Mouse (Mus musculus) embryonic facial prominence, embryonic 12.5 days (tissue): ENCODE data around the gene Pck1. TPM values are rescaled to one million over a fixed set of nuclear protein-coding genes. Genes with fewer than 3 reads are reported as not detected.

ENCODE experiments used
- ATAC-seq: fragments of 200-750 bp; cut with Nextera tagmentation; 2 replicates; pipeline ENCODE4 v1.8.0; 2017; ENCODE audit not compliant: insufficient number of reproducible peaks, insufficient read depth, low FRiP score, low TSS enrichment
- H3K27ac ChIP-seq: fragments of 300-500 bp; sonication (generic); 2 replicates; pipeline ENCODE4 v1.5.1; 2016; ENCODE audit warnings: mild to moderate bottlenecking
- H3K27me3 ChIP-seq: fragments of 300-500 bp; sonication (generic); 2 replicates; pipeline ENCODE4 v1.6.1; 2016; ENCODE audit warnings: mild to moderate bottlenecking, moderate library complexity
- H3K36me3 ChIP-seq: fragments of 300-500 bp; sonication (generic); 2 replicates; pipeline ENCODE4 v1.6.1; 2016; ENCODE audit warnings: mild to moderate bottlenecking
- H3K4me1 ChIP-seq: fragments of 300-500 bp; sonication (generic); 2 replicates; pipeline ENCODE4 v1.6.1; 2016
- H3K4me2 ChIP-seq: fragments of 300-500 bp; sonication (generic); replicated peaks from 2 replicates; pipeline ENCODE4 v1.6.1; 2016; ENCODE audit warnings: mild to moderate bottlenecking, moderate library complexity
- H3K4me3 ChIP-seq: fragments of 300-500 bp; sonication (generic); 2 replicates; pipeline ENCODE4 v1.5.1; 2016; ENCODE audit warnings: mild to moderate bottlenecking
- H3K9ac ChIP-seq: fragments of 300-500 bp; sonication (generic); 2 replicates; pipeline ENCODE4 v1.6.1; 2016; ENCODE audit warnings: mild to moderate bottlenecking, moderate library complexity
- H3K9me3 ChIP-seq: fragments of 300-500 bp; sonication (generic); 2 replicates; pipeline ENCODE4 v1.6.1; 2016; ENCODE audit warnings: mild to moderate bottlenecking, moderate library complexity
- WGBS: fragments of 180-500 bp; shearing (Covaris S2); methylation state at CpG from one replicate; pipeline ENCODE4 v1.1.7; 2016; 5-methylcytosine and 5-hydroxymethylcytosine counted together
- polyA plus RNA-seq: library from polyadenylated mRNA; unstranded; fragments of >200 nt; fragmentation: Nextera tagmentation; extraction: Ambion mirVana; gene quantifications from 2 replicates; pipeline ENCODE4 v1.2.1, GENCODE M21; 2016

Pck1 gene
- polyA plus RNA-seq, 1 experiment from 2014 or later = not detected

GRCm38 (mm10) chr2:173153266-173153665 is 418 bp downstream of the Pck1 start:
- Histone ChIP-seq H3K9me3 (no peaks in the 10 kb centered on the region), H3K4me3 (no peak overlapping the region), H3K9ac (no peak overlapping the region), H3K4me1 (no peaks in the 10 kb centered on the region), H3K27me3 (no peaks in the 10 kb centered on the region), H3K36me3 (no peaks in the 10 kb centered on the region), H3K4me2 (no peak overlapping the region), H3K27ac (no peak overlapping the region)
- ATAC-seq = no peak
- 88% methylated on average over 10 of the region's 10 CpGs for WGBS

- no peak overlapping the region for H3K4me2 ChIP-seq
- ATAC-seq = no peak
- no peak overlapping the region for H3K9ac ChIP-seq
- no peak overlapping the region for H3K4me3 ChIP-seq
- no peaks in the 10 kb centered on the region for H3K4me1 ChIP-seq
- H3K27me3 ChIP-seq = no peaks in the 10 kb centered on the region
- no peaks in the 10 kb centered on the region for H3K9me3 ChIP-seq
- H3K36me3 ChIP-seq = no peaks in the 10 kb centered on the region
- WGBS = 93% methylated on average over 13 of the region's 13 CpGs
- no peak overlapping the region for H3K27ac ChIP-seq
These were observed 1.7 kb downstream of the Pck1 start for GRCm38 (mm10) chr2:173154513-173154912.

GRCm38 (mm10) chr2:173154962-173155361 is 2.1 kb downstream of the Pck1 start:
- Histone ChIP-seq H3K9ac (no peak overlapping the region), H3K4me3 (no peak overlapping the region), H3K4me1 (no peaks in the 10 kb centered on the region), H3K27me3 (no peaks in the 10 kb centered on the region), H3K9me3 (no peaks in the 10 kb centered on the region), H3K4me2 (no peak overlapping the region), H3K27ac (no peak overlapping the region), H3K36me3 (no peaks in the 10 kb centered on the region)
- no peak for ATAC-seq
- WGBS = 88% methylated on average over 14 of the region's 14 CpGs

GRCm38 (mm10) chr2:173155907-173156306 is 3.1 kb downstream of the Pck1 start:
- H3K4me3 ChIP-seq = no peak overlapping the region
- no peaks in the 10 kb centered on the region for H3K27me3 ChIP-seq
- H3K27ac ChIP-seq = no peak overlapping the region
- no peaks in the 10 kb centered on the region for H3K9me3 ChIP-seq
- 94% methylated on average over 10 of the region's 10 CpGs for WGBS
- H3K4me2 ChIP-seq = no peak overlapping the region
- H3K9ac ChIP-seq = no peak overlapping the region
- H3K4me1 ChIP-seq = no peaks in the 10 kb centered on the region
- no peak for ATAC-seq
- no peaks in the 10 kb centered on the region for H3K36me3 ChIP-seq

GRCm38 (mm10) chr2:173156923-173157322 is 4.1 kb downstream of the Pck1 start:
- no peak for ATAC-seq
- WGBS = 83% methylated on average over 13 of the region's 13 CpGs
- no peak overlapping the region for H3K4me3 ChIP-seq
- H3K27me3 ChIP-seq = no peaks in the 10 kb centered on the region
- no peaks in the 10 kb centered on the region for H3K9me3 ChIP-seq
- H3K27ac ChIP-seq = no peak overlapping the region
- H3K36me3 ChIP-seq = no peaks in the 10 kb centered on the region
- H3K9ac ChIP-seq = no peak overlapping the region
- no peaks in the 10 kb centered on the region for H3K4me1 ChIP-seq
- H3K4me2 ChIP-seq = no peak overlapping the region

- Histone ChIP-seq H3K36me3 (no peaks in the 10 kb centered on the region), H3K9ac (no peak overlapping the region), H3K9me3 (no peaks in the 10 kb centered on the region), H3K4me3 (no peak overlapping the region), H3K27me3 (no peaks in the 10 kb centered on the region), H3K27ac (no peak overlapping the region), H3K4me1 (no peaks in the 10 kb centered on the region), H3K4me2 (no peak overlapping the region)
- 48% methylated on average over 4 of the region's 4 CpGs for WGBS
- no peak for ATAC-seq
These were observed 4.5 kb downstream of the Pck1 start for GRCm38 (mm10) chr2:173157376-173157775.

GRCm38 (mm10) chr2:173157871-173158270 is 5.0 kb downstream of the Pck1 start:
- 91% methylated on average over 4 of the region's 4 CpGs for WGBS
- ATAC-seq = no peak
- H3K4me3 ChIP-seq = no peak overlapping the region

GRCm38 (mm10) chr2:173158390-173159055 is 5.7 kb downstream of the Pck1 start:
- no peak for ATAC-seq
- no peaks in the 10 kb centered on the region for H3K9me3 ChIP-seq
- H3K9ac ChIP-seq = no peak overlapping the region
- no peaks in the 10 kb centered on the region for H3K36me3 ChIP-seq
- no peak overlapping the region for H3K27ac ChIP-seq
- H3K4me3 ChIP-seq = no peak overlapping the region
- H3K4me2 ChIP-seq = no peak overlapping the region
- 87% methylated on average over 19 of the region's 19 CpGs for WGBS
- no peaks in the 10 kb centered on the region for H3K27me3 ChIP-seq
- H3K4me1 ChIP-seq = no peaks in the 10 kb centered on the region

More at GRCm38 (mm10) chr2:173157871-173158270, 5.0 kb downstream of the Pck1 start:
- Histone ChIP-seq H3K27ac (no peak overlapping the region), H3K27me3 (no peaks in the 10 kb centered on the region), H3K9ac (no peak overlapping the region), H3K9me3 (no peaks in the 10 kb centered on the region), H3K4me1 (no peaks in the 10 kb centered on the region), H3K4me2 (no peak overlapping the region), H3K36me3 (no peaks in the 10 kb centered on the region)

- H3K36me3 ChIP-seq = no peaks in the 10 kb centered on the region
- no peaks in the 10 kb centered on the region for H3K4me1 ChIP-seq
- H3K9me3 ChIP-seq = no peaks in the 10 kb centered on the region
- H3K4me2 ChIP-seq = no peak overlapping the region
- H3K27me3 ChIP-seq = no peaks in the 10 kb centered on the region
- no peak overlapping the region for H3K4me3 ChIP-seq
- 56% methylated on average over 24 of the region's 24 CpGs for WGBS
- peak; percentile 76 for ATAC-seq
- H3K9ac ChIP-seq = no peak overlapping the region
- H3K27ac ChIP-seq = peak overlapping the region; percentile 70; the same call in 1 of the 2 replicates
These were observed 6.8 kb downstream of the Pck1 start for GRCm38 (mm10) chr2:173159354-173160311.

GRCm38 (mm10) chr2:173163380-173163779 is 10.5 kb downstream of the Pck1 start:
- H3K4me3 ChIP-seq = no peak overlapping the region
- H3K27me3 ChIP-seq = no peaks in the 10 kb centered on the region
- WGBS = 86% methylated on average over 8 of the region's 8 CpGs

GRCm38 (mm10) chr2:173164358-173164757 is 11.5 kb downstream of the Pck1 start:
- Histone ChIP-seq H3K9ac (no peak overlapping the region), H3K4me1 (no peaks in the 10 kb centered on the region), H3K36me3 (no peaks in the 10 kb centered on the region), H3K4me3 (no peak overlapping the region), H3K27ac (no peak overlapping the region), H3K9me3 (no peaks in the 10 kb centered on the region), H3K4me2 (no peak overlapping the region), H3K27me3 (no peaks in the 10 kb centered on the region; the same call in 1 of the 2 replicates)
- no peak for ATAC-seq
- WGBS = 47% methylated on average over 2 of the region's 2 CpGs

More at GRCm38 (mm10) chr2:173163380-173163779, 10.5 kb downstream of the Pck1 start:
- Histone ChIP-seq H3K4me2 (no peak overlapping the region), H3K4me1 (no peaks in the 10 kb centered on the region), H3K36me3 (no peaks in the 10 kb centered on the region), H3K9ac (no peak overlapping the region), H3K9me3 (no peaks in the 10 kb centered on the region), H3K27ac (no peak overlapping the region)
- ATAC-seq = no peak

- H3K4me2 ChIP-seq = no peak overlapping the region
- no peaks in the 10 kb centered on the region; the same call in 1 of the 2 replicates for H3K27me3 ChIP-seq
- H3K9ac ChIP-seq = no peak overlapping the region
- no peaks in the 10 kb centered on the region for H3K4me1 ChIP-seq
- H3K9me3 ChIP-seq = no peaks in the 10 kb centered on the region
- H3K4me3 ChIP-seq = no peak overlapping the region
- no peaks in the 10 kb centered on the region for H3K36me3 ChIP-seq
- ATAC-seq = no peak
- H3K27ac ChIP-seq = no peak overlapping the region
- WGBS = 89% methylated on average over 10 of the region's 10 CpGs
These were observed 12.1 kb downstream of the Pck1 start for GRCm38 (mm10) chr2:173164946-173165345.
